In the genomic region with DNA sequence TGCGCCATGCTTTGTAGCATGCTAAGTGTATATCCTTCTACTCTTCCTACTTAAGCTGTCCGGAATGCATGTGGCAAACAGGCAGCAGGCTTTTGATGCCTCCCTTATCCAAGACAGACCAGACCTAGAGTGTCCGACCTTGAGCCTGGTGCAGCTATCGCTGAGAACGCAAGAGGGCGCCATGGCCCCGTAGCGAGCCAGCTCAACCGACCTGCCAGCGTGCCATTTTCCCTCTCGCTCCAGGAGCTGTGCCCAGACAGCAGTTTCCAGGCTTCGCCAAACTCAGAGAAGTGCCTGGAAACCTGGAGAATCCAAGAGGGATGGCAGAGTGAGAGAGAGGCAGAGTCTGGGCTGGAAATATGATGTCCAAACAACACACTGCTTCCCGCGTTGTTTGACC, we compare ENCODE assay signal across 8 mouse cellular contexts.
DNase-seq lines count a peak whose midpoint lies in the region; ATAC-seq and TF ChIP-seq lines count a peak whose summit lies in the region.

No protein-coding gene starts in this region.

- CTCF ChIA-PET in Patski (lab: Charles Lee) = interaction anchor here (1.1 to 2.0 kb wide), 6 partner anchors 11 to 317 kb away, joined by 3 to 8 read pairs (median 6); partner anchors contain the start of gene Foxd2

- H3K36me3 ChIP-seq in hindbrain, embryonic 13.5 days = no peaks in the 10 kb centered on the region

- peak overlapping the region; percentile 33 for H3K4me3 ChIP-seq in hindbrain, embryonic 13.5 days

- in situ Hi-C loops in Patski (cut with MboI; ENCODE audit: low pct_unique_long_range_greater_than_20kb) = loop anchor here (10.0 kb wide), 1 partner anchor 249 kb away; no protein-coding TSS in a partner anchor

- no peaks in the 10 kb centered on the region for H3K9me3 ChIP-seq in hindbrain, embryonic 13.5 days

- WGBS in hindbrain, embryonic 13.5 days = 2% methylated on average over 14 of the region's 14 CpGs

- no peak overlapping the region for H3K27ac ChIP-seq in hindbrain, embryonic 13.5 days

- no peak overlapping the region for H3K9ac ChIP-seq in hindbrain, embryonic 13.5 days

- POLR2A ChIA-PET in Patski (lab: Charles Lee) = no interaction called here

- peak; percentile 89 for TF ChIP-seq CTCF in Patski (IDR thresholded peaks at IDR 0.05)

- no peaks in the 10 kb centered on the region for H3K27me3 ChIP-seq in Patski
- H3K27me3 ChIP-seq in hindbrain, embryonic 13.5 days = peaks cover 75% of the 10 kb centered on the region

- no peak for DNase-seq in Patski (ENCODE audit: low read depth, low spot score)
- DNase-seq in cerebellum, postnatal 25 days = peak; percentile 71 to 77
- DNase-seq in frontal cortex, postnatal 25 days (ENCODE audit: low spot score in 2 of 2) = peak; percentile 70
- DNase-seq in layer of hippocampus, postnatal 25 days (ENCODE audit: extremely low spot score in 1 of 2, low spot score in 1 of 2) = peak; percentile 79 to 81
- DNase-seq in lung, postnatal 10 days = peak; percentile 87
- DNase-seq in retina, embryonic 14.5 days (ENCODE audit: low spot score) = peak; percentile 92
- DNase-seq in thymus, postnatal 4 days = peak; percentile 74

- peak; percentile 88 for ATAC-seq in Patski
- peak; percentile 73 for ATAC-seq in hindbrain, embryonic 13.5 days (ENCODE audit: low FRiP score)

- peak overlapping the region; percentile 57 for H3K4me2 ChIP-seq in hindbrain, embryonic 13.5 days

- H3K4me1 ChIP-seq in hindbrain, embryonic 13.5 days (replicated peaks) = peaks cover 21% of the 10 kb centered on the region
